Mouse (Mus musculus): ENCODE measurements around the gene Cpne6.

The Cpne6 gene

GRCm38 (mm10) chr14:55497449-55497821 lies 12.8 kb upstream of the Cpne6 start:
- DNase-seq (ENCODE audit: low spot score): peak; percentile 68

- DNase-seq (ENCODE audit: low spot score): no peak
Measured at GRCm38 (mm10) chr14:55505612-55506011, 4.6 kb upstream of the Cpne6 start.

GRCm38 (mm10) chr14:55507801-55508200 lies 2.4 kb upstream of the Cpne6 start:
- no peak for DNase-seq (ENCODE audit: low spot score)

DNA sequence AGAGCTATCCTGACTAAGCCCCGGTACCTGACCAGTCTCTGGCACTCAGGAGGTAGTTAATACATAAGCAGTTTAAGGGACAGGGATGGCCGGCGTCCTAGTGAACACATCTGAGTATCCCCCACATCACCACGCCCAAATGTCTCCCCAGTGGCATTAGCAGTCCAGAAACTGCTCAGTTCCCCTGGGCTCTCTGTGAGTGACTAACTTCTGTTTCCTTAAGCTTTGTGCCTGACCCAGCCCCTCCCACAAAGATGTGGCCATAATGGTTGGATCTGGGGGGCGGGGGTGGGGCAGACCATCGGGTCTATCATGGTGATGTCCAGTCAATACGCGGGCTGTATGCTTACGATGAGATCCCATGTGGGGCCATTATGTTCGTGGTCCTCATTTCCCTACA lies 705 bp upstream of the Cpne6 start:
- no peak for DNase-seq (ENCODE audit: low spot score)

DNA sequence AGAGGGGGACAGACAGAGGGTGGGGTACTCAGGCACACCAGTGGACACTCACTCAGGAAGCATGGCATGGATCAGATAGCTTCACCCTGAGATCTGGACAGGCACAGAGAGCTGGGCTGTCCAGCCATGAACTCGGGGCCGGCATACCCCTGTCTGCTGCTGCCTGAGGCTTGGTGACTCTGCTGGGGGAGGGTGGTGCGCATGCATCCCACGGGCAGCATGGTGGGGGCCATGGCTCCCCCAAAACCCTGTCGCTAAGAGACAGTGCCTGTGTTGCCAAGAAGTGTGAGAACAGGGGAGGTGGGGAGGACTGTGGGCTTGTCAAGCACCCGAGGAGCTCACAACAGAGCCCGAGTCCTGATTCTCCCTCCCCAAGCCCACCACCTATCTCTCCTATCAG lies 792 bp downstream of the Cpne6 start:
- DNase-seq (ENCODE audit: low spot score): no peak

DNA sequence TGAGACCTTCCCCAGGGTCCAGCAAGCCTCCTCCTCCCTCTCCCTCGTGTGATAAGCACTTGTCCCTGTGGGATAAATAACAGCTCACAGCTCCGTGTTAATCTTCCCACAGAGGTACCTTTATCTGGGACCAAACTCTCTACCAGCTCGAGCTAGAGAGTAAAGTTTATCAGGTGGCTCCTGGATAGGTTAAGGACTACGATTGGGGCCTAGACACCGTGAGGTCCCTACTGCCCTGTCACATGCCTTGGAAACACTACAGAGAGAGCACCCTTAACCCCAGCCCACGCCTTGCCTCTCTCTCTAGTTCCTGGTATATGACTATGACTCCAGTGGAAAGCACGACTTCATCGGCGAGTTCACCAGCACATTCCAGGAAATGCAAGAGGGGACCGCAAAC lies 3.7 kb downstream of the Cpne6 start:
- no peak for DNase-seq (ENCODE audit: low spot score)

DNA sequence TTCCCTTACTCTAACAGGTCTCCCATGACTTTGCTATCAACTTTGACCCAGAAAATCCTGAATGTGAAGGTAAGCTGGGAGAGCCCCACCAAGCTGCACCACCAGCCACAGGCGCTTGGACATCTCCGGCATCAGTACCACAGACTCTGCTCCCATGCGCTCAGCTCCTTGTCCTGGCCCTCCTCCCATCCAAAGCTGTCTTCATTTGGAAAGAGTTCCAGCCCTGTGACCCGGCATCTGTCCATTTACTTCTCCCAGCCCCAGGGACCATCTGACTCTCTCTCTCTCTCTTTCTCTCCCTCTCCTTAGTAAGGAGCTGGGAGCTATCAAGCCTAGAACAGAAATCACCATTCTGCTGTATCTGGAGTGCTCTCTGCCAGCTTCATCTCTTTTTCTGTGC lies 5.6 kb downstream of the Cpne6 start:
- DNase-seq (ENCODE audit: low spot score): no peak

GRCm38 (mm10) chr14:55518897-55519296 lies 8.7 kb downstream of the Cpne6 start:
- no peak for DNase-seq (ENCODE audit: low spot score)

DNA sequence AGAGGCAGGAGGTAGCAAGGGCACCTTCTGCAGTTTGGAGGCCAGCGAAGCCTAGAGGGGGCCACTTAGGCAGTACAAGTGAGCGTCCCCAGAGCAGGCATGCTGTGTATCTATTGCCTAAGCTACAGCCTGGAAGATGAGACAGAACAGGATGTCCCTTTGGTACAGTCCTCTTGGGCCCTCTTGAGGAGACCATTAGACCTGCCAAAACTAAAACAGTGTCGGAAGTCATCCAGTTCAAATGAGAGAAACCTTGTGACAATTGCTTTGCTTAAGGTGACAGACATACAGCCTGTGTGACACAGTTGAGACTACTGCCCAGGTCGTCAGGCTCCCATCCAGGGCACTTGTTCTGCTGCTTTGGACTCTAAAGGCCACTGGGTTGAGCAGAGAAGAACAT lies 9.4 kb downstream of the Cpne6 start:
- DNase-seq (ENCODE audit: low spot score): no peak

DNA sequence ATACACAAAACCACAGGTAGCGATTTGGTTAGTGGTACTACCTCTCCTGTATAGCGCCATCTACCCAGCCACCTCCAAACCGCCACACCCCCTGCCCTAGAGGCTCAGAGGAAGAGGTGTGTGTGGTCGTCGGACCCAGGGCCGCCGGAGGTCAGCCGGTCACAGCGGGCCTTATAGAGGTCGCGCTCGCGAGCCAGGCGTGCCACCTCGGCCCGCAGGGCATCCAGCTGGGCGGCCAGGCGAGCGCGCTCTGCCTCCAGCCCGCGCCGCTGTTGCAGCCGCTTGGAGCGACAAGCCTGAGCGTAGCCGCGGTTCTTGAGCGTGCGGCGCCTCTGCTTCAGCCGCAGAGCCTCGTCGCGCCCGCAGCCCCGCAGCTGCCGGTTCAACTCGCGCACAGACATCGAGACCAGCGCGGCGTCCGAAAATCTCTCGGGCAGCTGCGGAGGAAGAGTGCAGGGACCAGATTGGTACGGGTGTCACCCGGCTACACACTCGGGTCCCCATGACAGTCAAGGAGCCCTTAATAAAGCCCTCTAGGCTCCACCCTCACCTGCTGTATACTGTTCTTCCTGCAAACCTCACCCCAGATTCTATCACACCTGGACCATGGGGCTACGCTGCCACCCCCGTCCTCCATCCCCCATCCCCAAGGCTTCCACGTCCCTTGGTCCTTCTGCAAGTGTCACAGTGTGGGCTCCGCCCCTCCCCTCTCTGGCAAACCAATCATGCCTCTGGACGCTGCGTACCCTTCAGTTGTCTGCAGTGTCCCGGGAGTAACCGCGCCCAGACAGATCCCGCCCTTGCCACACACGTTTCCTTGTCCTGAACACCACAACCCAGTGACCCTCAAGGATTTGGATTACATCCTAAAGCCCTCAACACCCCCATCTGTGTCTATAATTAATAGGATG lies 10.5 kb downstream of the Cpne6 start:
- DNase-seq (ENCODE audit: low spot score): peak; percentile 17

GRCm38 (mm10) chr14:55524062-55524461 lies 13.8 kb downstream of the Cpne6 start:
- DNase-seq (ENCODE audit: low spot score): no peak

DNA sequence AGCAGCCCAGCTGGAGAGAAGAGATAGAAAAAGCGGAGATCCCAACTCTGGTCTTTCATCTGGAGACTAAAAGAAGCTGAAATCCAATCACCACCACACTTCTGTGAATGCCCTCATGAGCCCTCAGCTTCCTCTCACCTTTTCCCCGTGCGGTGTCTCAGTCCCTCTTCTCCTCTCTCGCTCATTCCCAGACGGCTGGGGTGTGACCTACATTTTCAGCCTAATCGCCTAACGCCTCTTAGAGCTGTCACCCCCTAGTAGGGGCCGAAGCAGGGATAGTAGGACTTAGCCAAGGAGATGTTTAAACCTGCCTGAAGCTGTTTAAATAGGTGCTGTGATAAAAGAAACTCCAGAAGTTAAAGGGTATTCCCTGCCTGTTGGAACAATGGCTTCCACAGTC lies 14.5 kb downstream of the Cpne6 start, which contains the start of gene Nrl:
Gene Nrl (minus strand): TSS at position 197 of the 400 bp plus-strand sequence.
- DNase-seq (ENCODE audit: low spot score): no peak

- no peak for DNase-seq (ENCODE audit: low spot score)
Measured at GRCm38 (mm10) chr14:55526674-55527073, 16.4 kb downstream of the Cpne6 start.

GRCm38 (mm10) chr14:55527940-55528339 lies 17.7 kb downstream of the Cpne6 start:
- peak; percentile 7 for DNase-seq (ENCODE audit: low spot score)

DNA sequence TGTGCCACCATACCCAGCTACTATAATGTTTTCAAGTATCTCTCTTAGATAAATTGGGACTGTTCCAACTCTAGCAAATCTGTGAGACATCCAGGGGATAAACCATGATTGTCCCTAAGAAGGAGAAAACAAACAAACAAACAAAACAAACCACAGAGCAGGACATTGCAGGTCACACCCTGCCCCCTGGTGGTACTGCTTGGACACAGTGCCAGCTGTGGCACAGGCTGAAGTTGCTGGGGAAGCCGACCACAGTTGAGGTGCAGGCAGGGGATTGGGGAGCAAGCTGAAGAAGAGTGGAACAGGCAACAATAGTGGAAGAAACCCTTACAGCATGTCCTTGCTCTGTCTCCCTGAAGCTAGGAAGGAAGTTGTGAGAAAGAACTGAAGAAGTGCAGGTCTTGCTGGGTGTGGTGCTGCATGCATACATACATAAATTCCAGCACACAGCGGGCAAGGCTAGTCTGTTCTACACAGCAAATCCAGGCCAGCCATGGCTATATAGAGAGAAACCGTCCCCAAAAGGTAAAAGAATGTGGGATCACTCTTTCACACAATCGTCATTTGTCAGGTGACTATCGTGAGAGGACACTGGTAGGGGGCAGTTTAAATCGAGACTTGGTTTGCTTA lies 26.0 kb downstream of the Cpne6 start:
- no peak for DNase-seq (ENCODE audit: low spot score)

- DNase-seq (ENCODE audit: low spot score): peak; percentile 85
Measured at GRCm38 (mm10) chr14:55540067-55540786, 30.0 kb downstream of the Cpne6 start, which contains the start of gene Pck2. Gene Pck2 (plus strand): TSS chr14:55540266.

DNA sequence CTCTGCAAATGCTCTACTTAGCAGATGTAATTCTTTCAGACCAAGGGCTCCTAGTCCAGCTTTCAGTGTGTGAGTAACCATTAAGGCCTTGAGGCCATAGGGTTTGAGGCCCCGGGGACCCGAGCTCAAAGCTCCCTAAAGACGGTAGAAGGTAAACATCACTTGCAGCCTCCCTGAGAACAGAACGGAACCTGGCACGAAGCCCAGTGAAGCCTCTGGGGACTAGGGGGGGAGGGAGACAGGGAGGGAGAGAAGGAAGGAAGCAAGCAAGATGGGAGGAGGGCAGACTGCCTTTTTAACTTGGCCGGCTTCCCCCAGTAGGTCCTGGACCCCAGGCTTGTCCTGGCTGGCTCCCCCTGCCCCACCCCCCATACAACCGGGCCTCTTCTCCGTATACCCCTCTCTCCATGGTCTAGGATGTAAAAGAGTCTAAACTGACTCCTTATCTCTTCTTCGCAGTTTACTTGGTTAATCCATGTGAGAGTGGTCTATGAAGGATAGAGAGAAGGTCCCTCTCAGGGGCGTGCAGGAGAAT lies 30.6 kb downstream of the Cpne6 start:
- DNase-seq (ENCODE audit: low spot score): peak; percentile 57

- no peak for DNase-seq (ENCODE audit: low spot score)
Measured at GRCm38 (mm10) chr14:55542268-55542667, 32.0 kb downstream of the Cpne6 start.

GRCm38 (mm10) chr14:55544334-55544733 lies 34.1 kb downstream of the Cpne6 start:
- DNase-seq (ENCODE audit: low spot score): no peak

DNA sequence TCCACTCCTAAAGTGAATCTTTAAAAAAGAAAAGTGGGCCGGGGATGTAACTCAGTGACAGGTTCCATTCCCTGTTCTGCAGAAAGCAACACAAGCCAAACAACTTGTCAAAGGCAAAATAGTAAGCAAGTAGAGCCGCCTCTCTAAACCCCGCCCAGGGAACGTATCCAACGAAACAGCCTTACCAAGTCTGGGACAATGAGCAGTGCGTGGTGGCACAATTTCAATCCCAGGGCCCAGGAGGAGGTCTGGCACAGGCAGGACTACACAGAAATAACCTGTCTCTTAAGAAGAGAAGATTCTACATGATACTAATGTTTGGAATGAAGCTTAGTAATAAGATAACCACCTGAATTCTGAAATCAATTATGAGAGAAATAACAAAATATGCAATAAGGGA lies 39.9 kb downstream of the Cpne6 start:
- no peak for DNase-seq (ENCODE audit: low spot score)

GRCm38 (mm10) chr14:55551347-55551746 lies 41.1 kb downstream of the Cpne6 start:
- no peak for DNase-seq (ENCODE audit: low spot score)

DNA sequence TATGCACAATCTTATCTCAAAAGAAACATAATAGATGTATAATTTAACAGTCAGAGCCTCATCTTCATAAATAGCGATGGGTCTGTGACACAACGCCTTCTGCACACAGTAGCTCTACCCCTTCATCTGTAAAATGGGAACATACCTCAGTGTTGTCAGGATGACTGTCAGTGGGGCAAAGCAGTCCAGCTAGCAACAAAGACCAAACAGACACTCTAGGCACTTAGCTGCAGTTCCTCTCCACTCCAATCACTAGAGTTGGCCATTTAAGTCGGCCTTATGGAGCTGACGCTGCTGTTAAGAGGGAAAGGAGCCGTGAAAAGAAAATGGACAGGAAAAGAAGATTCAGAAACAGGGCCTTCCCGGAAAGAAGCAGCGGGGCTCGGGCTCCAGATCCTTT lies 41.5 kb downstream of the Cpne6 start:
- no peak for DNase-seq (ENCODE audit: low spot score)
